Mouse (Mus musculus) MEL (cell line): ENCODE results near the gene Nrp1. TPM values are rescaled to one million over a fixed set of nuclear protein-coding genes. Genes with fewer than 3 reads are reported as not detected.

Source experiments
- DNase-seq: peaks from one replicate; pipeline ENCODE4 v3.0.0; 2011; ENCODE audit warnings: low read depth, low spot score
- H3K27ac ChIP-seq: 2 replicates; pipeline ENCODE4 v1.5.1; 2012; ENCODE audit warnings: low read depth, mild to moderate bottlenecking, control low read depth, low read length, moderate library complexity; ENCODE audit not compliant: control insufficient read depth
- H3K27me3 ChIP-seq, 2 experiments: fragments of 150-350 bp in 1 of 2; sonication (generic) in 1 of 2; 2 replicates each; pipeline ENCODE4 v1.6.1; 2012; ENCODE audit warnings: low read length in 2 of 2, mild to moderate bottlenecking in 2 of 2, improper control_type of control experiment in 1 of 2, moderate library complexity in 1 of 2; ENCODE audit not compliant: insufficient read depth in 2 of 2, control insufficient read depth in 1 of 2
- H3K36me3 ChIP-seq, 2 experiments: 2 replicates each; pipeline ENCODE4 v1.6.1; 2012 to 2014; ENCODE audit warnings: low read length in 2 of 2, improper control_type of control experiment in 1 of 2, inconsistent platforms in 1 of 2, mild to moderate bottlenecking in 1 of 2; ENCODE audit not compliant: insufficient read depth in 2 of 2, control insufficient read depth in 1 of 2
- H3K4me1 ChIP-seq, 2 experiments: fragments of 150-350 bp in 1 of 2; sonication (generic) in 1 of 2; 2 replicates each; pipeline ENCODE4 v1.6.1; 2012; ENCODE audit warnings: low read length in 2 of 2, improper control_type of control experiment in 1 of 2, mild to moderate bottlenecking in 1 of 2; ENCODE audit not compliant: insufficient read depth in 2 of 2, control insufficient read depth in 1 of 2
- H3K4me3 ChIP-seq, 2 experiments: fragments of 150-350 bp in 1 of 2; sonication (generic) in 1 of 2; 2 replicates each; pipeline ENCODE4 v1.5.1; 2012; ENCODE audit warnings: low read depth in 2 of 2, low read length in 2 of 2, mild to moderate bottlenecking in 2 of 2, moderate library complexity in 2 of 2, control low read depth in 1 of 2, improper control_type of control experiment in 1 of 2; ENCODE audit not compliant: control insufficient read depth in 1 of 2, insufficient read depth in 1 of 2
- H3K79me2 ChIP-seq: 2 replicates; pipeline ENCODE4 v1.6.1; 2012; ENCODE audit warnings: mild to moderate bottlenecking, low read length, moderate library complexity; ENCODE audit not compliant: control insufficient read depth, poor library complexity, insufficient read depth
- H3K9ac ChIP-seq: 2 replicates; pipeline ENCODE4 v1.6.1; 2012; ENCODE audit warnings: low read depth, mild to moderate bottlenecking, control low read depth, low read length, moderate library complexity; ENCODE audit not compliant: control insufficient read depth, poor library complexity, severe bottlenecking
- H3K9me3 ChIP-seq: fragments of 150-350 bp; sonication (generic); replicated peaks from 2 replicates; pipeline ENCODE4 v1.6.1; 2012; ENCODE audit warnings: mild to moderate bottlenecking, low read length, improper control_type of control experiment, moderate library complexity; ENCODE audit not compliant: insufficient read depth
- CHD1 ChIP-seq: IDR thresholded peaks from 2 replicates; pipeline ENCODE4 v1.6.1; 2012; ENCODE audit warnings: low read depth, mild to moderate bottlenecking, inconsistent platforms, low read length, improper control_type of control experiment
- CHD2 ChIP-seq: IDR thresholded peaks from 2 replicates; pipeline ENCODE4 v1.6.1; 2011; ENCODE audit warnings: low read length, improper control_type of control experiment
- ELF1 ChIP-seq: IDR thresholded peaks from 2 replicates; pipeline ENCODE4 v1.6.1; 2014; ENCODE audit warnings: low read depth, mild to moderate bottlenecking, inconsistent platforms, low read length, improper control_type of control experiment, moderate library complexity
- EP300 ChIP-seq, 2 experiments: IDR thresholded peaks; 2 replicates each; pipeline ENCODE4 v1.6.1; 2011; ENCODE audit warnings: improper control_type of control experiment in 2 of 2, low read length in 2 of 2, low read depth in 1 of 2, mild to moderate bottlenecking in 1 of 2
- ETS1 ChIP-seq: IDR thresholded peaks from 2 replicates; pipeline ENCODE4 v1.6.1; 2012; ENCODE audit warnings: low read depth, mild to moderate bottlenecking, inconsistent platforms, low read length, improper control_type of control experiment, moderate library complexity
- GABPA ChIP-seq: IDR thresholded peaks from 2 replicates; pipeline ENCODE4 v1.6.1; 2012; ENCODE audit warnings: low read depth, mild to moderate bottlenecking, inconsistent platforms, low read length, improper control_type of control experiment, moderate library complexity
- JUND ChIP-seq: IDR thresholded peaks from 2 replicates; pipeline ENCODE4 v1.6.1; 2011; ENCODE audit warnings: low read depth, mild to moderate bottlenecking, improper control_type of control experiment, low read length
- MAFK ChIP-seq: IDR thresholded peaks from 2 replicates; pipeline ENCODE4 v1.6.1; 2011; ENCODE audit warnings: low read depth, mild to moderate bottlenecking, low read length, improper control_type of control experiment, borderline replicate concordance
- MAZ ChIP-seq: IDR thresholded peaks from 2 replicates; pipeline ENCODE4 v1.6.1; 2012; ENCODE audit warnings: low read depth, mild to moderate bottlenecking, inconsistent platforms, low read length, improper control_type of control experiment
- MEF2A ChIP-seq: IDR thresholded peaks from 2 replicates; pipeline ENCODE4 v1.6.1; 2014; ENCODE audit warnings: low read depth, mild to moderate bottlenecking, inconsistent platforms, low read length, improper control_type of control experiment; ENCODE audit not compliant: poor library complexity, insufficient replicate concordance, severe bottlenecking; ENCODE audit errors: extremely low read depth
- MXI1 ChIP-seq: IDR thresholded peaks from 2 replicates; pipeline ENCODE4 v1.6.1; 2011; ENCODE audit warnings: mild to moderate bottlenecking, low read depth, low read length, improper control_type of control experiment
- MYB ChIP-seq: IDR thresholded peaks from 2 replicates; pipeline ENCODE4 v1.6.1; 2011; ENCODE audit warnings: mild to moderate bottlenecking, low read depth, low read length, improper control_type of control experiment
- MYC ChIP-seq: IDR thresholded peaks from 2 replicates; pipeline ENCODE4 v1.6.1; 2011; ENCODE audit warnings: low read depth, mild to moderate bottlenecking, low read length, improper control_type of control experiment, moderate library complexity
- POLR2AphosphoS2 ChIP-seq: IDR thresholded peaks from 2 replicates; pipeline ENCODE4 v1.6.1; 2011; ENCODE audit warnings: low read length, improper control_type of control experiment
- POLR2AphosphoS5 ChIP-seq: IDR thresholded peaks from 2 replicates; pipeline ENCODE4 v1.6.1; 2012; ENCODE audit warnings: low read depth, borderline replicate concordance, mild to moderate bottlenecking, inconsistent platforms, low read length, moderate library complexity, mixed read lengths
- RAD21 ChIP-seq: IDR thresholded peaks from 2 replicates; pipeline ENCODE4 v1.6.1; 2011; ENCODE audit warnings: mild to moderate bottlenecking, low read depth, low read length, improper control_type of control experiment
- SMC3 ChIP-seq: IDR thresholded peaks from 2 replicates; pipeline ENCODE4 v1.6.1; 2011; ENCODE audit warnings: low read depth, low read length, improper control_type of control experiment
- TBP ChIP-seq: IDR thresholded peaks from 2 replicates; pipeline ENCODE4 v1.8.0; 2011; ENCODE audit warnings: low read depth, low read length, improper control_type of control experiment
- UBTF ChIP-seq: IDR thresholded peaks from 2 replicates; pipeline ENCODE4 v1.6.1; 2012; ENCODE audit warnings: low read depth, mild to moderate bottlenecking, inconsistent platforms, low read length, improper control_type of control experiment, moderate library complexity, borderline replicate concordance; ENCODE audit not compliant: insufficient read depth
- USF2 ChIP-seq, 2 experiments: IDR thresholded peaks; 2 replicates each; pipeline ENCODE4 v1.6.1; 2011 to 2012; ENCODE audit warnings: improper control_type of control experiment in 2 of 2, low read length in 2 of 2, borderline replicate concordance in 1 of 2, inconsistent platforms in 1 of 2, low read depth in 1 of 2, mild to moderate bottlenecking in 1 of 2; ENCODE audit not compliant: insufficient read depth in 1 of 2
- ZC3H11A ChIP-seq: IDR thresholded peaks from 2 replicates; pipeline ENCODE4 v1.6.1; 2012; ENCODE audit warnings: low read depth, mild to moderate bottlenecking, inconsistent platforms, low read length, improper control_type of control experiment
- ZNF384 ChIP-seq: IDR thresholded peaks from 2 replicates; pipeline ENCODE4 v1.6.1; 2012; ENCODE audit warnings: low read depth, mild to moderate bottlenecking, inconsistent platforms, low read length, improper control_type of control experiment
- polyA plus RNA-seq, 2 experiments: library from polyadenylated mRNA; stranded (reverse) in 1 of 2; unstranded in 1 of 2; fragments of >175 nt in 1 of 2; fragments of >200 nt in 1 of 2; gene quantifications; 2 replicates each; pipeline versions ENCODE4 v1.2.1 to v1.2.4; 2012; ENCODE audit warnings: low replicate concordance in 2 of 2, low read depth in 1 of 2; ENCODE audit not compliant: insufficient read length in 2 of 2, insufficient read depth in 1 of 2, missing spikeins in 1 of 2
- total RNA-seq: library from RNA; depleted of rRNA; stranded (reverse); fragments of 300-350 nt; gene quantifications from 2 replicates; pipeline ENCODE4 v1.2.3, GENCODE M21; 2012; rRNA removed

The Nrp1 gene
- total RNA-seq (not detected in 2 replicates), polyA plus RNA-seq (not detected)

GRCm38 (mm10) chr8:128358406-128358755, at the start of gene Nrp1:
Gene Nrp1 (plus strand): TSS chr8:128358604.
- Histone ChIP-seq H3K27ac (no peak within 1 kb of the TSS), H3K9me3 (no peaks in the 10 kb centered on the region), H3K36me3 (no peaks in the 10 kb centered on the region), H3K9ac (no peak within 1 kb of the TSS), H3K4me3 (no peak within 1 kb of the TSS), H3K27me3 (no peaks in the 10 kb centered on the region), H3K79me2 (no peaks in the 10 kb centered on the region), H3K4me1 (no peaks in the 10 kb centered on the region)
- DNase-seq: no peak
- no peak for TF ChIP-seq ZNF384
- TF ChIP-seq POLR2AphosphoS5: no peak
- no peak for TF ChIP-seq JUND
- no peak for TF ChIP-seq POLR2AphosphoS2
- no peak for TF ChIP-seq MAZ
- no peak for TF ChIP-seq CHD2
- no peak for TF ChIP-seq MEF2A
- TF ChIP-seq EP300 (IDR thresholded peaks at IDR 0.05; ENCODE audit: low read depth in 1 of 2, low read length in 2 of 2): no peak
- no peak for TF ChIP-seq MAFK
- TF ChIP-seq TBP: no peak
- no peak for TF ChIP-seq MXI1
- TF ChIP-seq ELF1: no peak
- TF ChIP-seq ZC3H11A: no peak
- TF ChIP-seq RAD21: no peak
- no peak for TF ChIP-seq MYB

GRCm38 (mm10) chr8:128320797-128321196, 37.6 kb upstream of the Nrp1 start:
- H3K4me3 ChIP-seq: no peak overlapping the region
- H3K36me3 ChIP-seq: no peaks in the 10 kb centered on the region
- no peaks in the 10 kb centered on the region for H3K9me3 ChIP-seq
- TF ChIP-seq GABPA (no peak), POLR2AphosphoS5 (no peak), CHD1 (no peak), CHD2 (no peak), MYC (no peak), ETS1 (no peak), UBTF (no peak), USF2 (IDR thresholded peaks at IDR 0.05; ENCODE audit: borderline replicate concordance in 1 of 2, insufficient read depth in 1 of 2, low read depth in 1 of 2, low read length in 2 of 2) (no peak), MAFK (no peak), SMC3 (no peak)
- H3K27me3 ChIP-seq: no peaks in the 10 kb centered on the region
- no peaks in the 10 kb centered on the region for H3K4me1 ChIP-seq
- H3K79me2 ChIP-seq: no peaks in the 10 kb centered on the region
- no peak overlapping the region for H3K27ac ChIP-seq
- H3K9ac ChIP-seq: no peak overlapping the region
- no peak for DNase-seq
